Mouse (Mus musculus) megakaryocyte-erythroid progenitor cell, adult 5-6 weeks (primary cell): ENCODE data around the gene Ndufb5. TPM values are rescaled to one million over a fixed set of nuclear protein-coding genes. Genes with fewer than 3 reads are reported as not detected.
"Not testable (repeated sequence)": the region's sequence is repeated elsewhere in the genome, so short reads cannot be mapped to it uniquely, and the experiment has no call there.

Experiments used
- ATAC-seq: replicated peaks from 2 replicates; pipeline ENCODE4 v1.8.0; 2016; ENCODE audit warnings: mild to moderate bottlenecking, inconsistent platforms; ENCODE audit not compliant: severe bottlenecking, poor library complexity, low FRiP score, low TSS enrichment
- total RNA-seq, 2 experiments: library from RNA; stranded (forward) in 1 of 2; stranded (reverse) in 1 of 2; fragments of 200-1000, 215-1000 nt in 1 of 2; fragments of >200 nt in 1 of 2; fragmentation: Nextera tagmentation in 1 of 2; gene quantifications; 2 replicates each; pipeline ENCODE4 v1.2.3; 2014 to 2017

The Ndufb5 gene
- total RNA-seq, 2 experiments from 2014 or later = 147 to 265 TPM

GRCm38 (mm10) chr3:32718271-32718670, 18.5 kb upstream of the Ndufb5 start:
- ATAC-seq = no peak

- ATAC-seq = no peak
Measured at GRCm38 (mm10) chr3:32724191-32724590, 12.6 kb upstream of the Ndufb5 start.

- ATAC-seq = no peak
Measured at GRCm38 (mm10) chr3:32725951-32726350, 10.8 kb upstream of the Ndufb5 start.

GRCm38 (mm10) chr3:32727861-32728260, 8.9 kb upstream of the Ndufb5 start:
- ATAC-seq = no peak

GRCm38 (mm10) chr3:32737172-32737655, 424 bp downstream of the Ndufb5 start, which contains the start of gene Mrpl47:
Mrpl47 (minus strand) TSS chr3:32737605.
- peak; percentile 32 for ATAC-seq

- no peak for ATAC-seq
Measured at GRCm38 (mm10) chr3:32738549-32738948, 1.8 kb downstream of the Ndufb5 start.

- no peak for ATAC-seq
Measured at GRCm38 (mm10) chr3:32742276-32742780, 5.5 kb downstream of the Ndufb5 start.

- ATAC-seq = no peak
Measured at GRCm38 (mm10) chr3:32745001-32745400, 8.2 kb downstream of the Ndufb5 start.

- not testable (repeated sequence) for ATAC-seq
Measured at GRCm38 (mm10) chr3:32745426-32745825, 8.6 kb downstream of the Ndufb5 start.

- no peak for ATAC-seq
Measured at GRCm38 (mm10) chr3:32748384-32748783, 11.6 kb downstream of the Ndufb5 start.

- no peak for ATAC-seq
Measured at GRCm38 (mm10) chr3:32749820-32750579, 13.2 kb downstream of the Ndufb5 start.

- no peak for ATAC-seq
Measured at GRCm38 (mm10) chr3:32754384-32754915, 17.7 kb downstream of the Ndufb5 start.

GRCm38 (mm10) chr3:32759212-32759611, 22.4 kb downstream of the Ndufb5 start:
- ATAC-seq = no peak

GRCm38 (mm10) chr3:32762962-32763361, 26.2 kb downstream of the Ndufb5 start:
- ATAC-seq = no peak

GRCm38 (mm10) chr3:32763902-32764301, 27.1 kb downstream of the Ndufb5 start:
- ATAC-seq = no peak

GRCm38 (mm10) chr3:32770781-32771180, 34.0 kb downstream of the Ndufb5 start:
- no peak for ATAC-seq

Other genes starting within 250 kb of the Ndufb5 start
- gene Kcnmb3, start 244.8 kb upstream of the Ndufb5 start, total RNA-seq (2014; fragmentation: Nextera tagmentation) = not detected in 2 replicates
- not detected in 2 replicates for gene Kcnmb3, start 244.8 kb upstream of the Ndufb5 start, total RNA-seq (2017)
- 90.2 and 120 TPM in 2 replicates for gene Zfp639, start 226.7 kb upstream of the Ndufb5 start, total RNA-seq (2014; fragmentation: Nextera tagmentation)
- gene Zfp639, start 226.7 kb upstream of the Ndufb5 start, total RNA-seq (2017) = 76.0 and 95.7 TPM in 2 replicates
- 35.6 and 84.0 TPM in 2 replicates for gene Mfn1, start 207.5 kb upstream of the Ndufb5 start, total RNA-seq (2014; fragmentation: Nextera tagmentation)
- gene Mfn1, start 207.5 kb upstream of the Ndufb5 start, total RNA-seq (2017) = 55.0 and 79.6 TPM in 2 replicates
- 33.0 and 42.2 TPM in 2 replicates for gene Gnb4, start 120.4 kb upstream of the Ndufb5 start, total RNA-seq (2014; fragmentation: Nextera tagmentation)
- gene Gnb4, start 120.4 kb upstream of the Ndufb5 start, total RNA-seq (2017) = 31.4 and 57.6 TPM in 2 replicates
- gene Actl6a, start 30.7 kb upstream of the Ndufb5 start, total RNA-seq (2014; fragmentation: Nextera tagmentation) = 132 and 148 TPM in 2 replicates
- gene Actl6a, start 30.7 kb upstream of the Ndufb5 start, total RNA-seq (2017) = 100 and 139 TPM in 2 replicates
- gene Mrpl47, start 615 bp downstream of the Ndufb5 start, total RNA-seq (2014; fragmentation: Nextera tagmentation) = 47.7 and 54.8 TPM in 2 replicates
- gene Mrpl47, start 615 bp downstream of the Ndufb5 start, total RNA-seq (2017) = 42.8 and 44.4 TPM in 2 replicates
- not detected in 2 replicates for gene Usp13, start 80.6 kb downstream of the Ndufb5 start, total RNA-seq (2014; fragmentation: Nextera tagmentation)
- gene Usp13, start 80.6 kb downstream of the Ndufb5 start, total RNA-seq (2017) = not detected in 2 replicates